Mouse (Mus musculus) hindbrain, embryonic 14.5 days (tissue): ENCODE measurements around the gene Carmil3. TPM values are rescaled to one million over a fixed set of nuclear protein-coding genes. Genes with fewer than 3 reads are reported as not detected.

ENCODE experiments used
- ATAC-seq: fragments of 200-750 bp; cut with Nextera tagmentation; 2 replicates; pipeline ENCODE4 v1.8.0; 2017; ENCODE audit warnings: moderate number of reproducible peaks, mild to moderate bottlenecking, moderate TSS enrichment, moderate library complexity; ENCODE audit not compliant: low FRiP score
- DNase-seq: peaks from one replicate; pipeline ENCODE4 v3.0.0-alpha.2; 2015; ENCODE audit warnings: low spot score
- H3K27ac ChIP-seq: fragments of 300-500 bp; sonication (generic); 2 replicates; pipeline ENCODE4 v1.5.1; 2014; ENCODE audit warnings: mild to moderate bottlenecking, moderate library complexity
- H3K27me3 ChIP-seq: fragments of 300-500 bp; sonication (generic); 2 replicates; pipeline ENCODE4 v1.6.1; 2014; ENCODE audit warnings: mild to moderate bottlenecking, low read length, mixed read lengths; ENCODE audit not compliant: control insufficient read depth, insufficient read depth
- H3K36me3 ChIP-seq: fragments of 300-500 bp; sonication (generic); replicated peaks from 2 replicates; pipeline ENCODE4 v1.6.1; 2014; ENCODE audit not compliant: control insufficient read depth, insufficient read depth
- H3K4me1 ChIP-seq: fragments of 300-500 bp; sonication (generic); replicated peaks from 2 replicates; pipeline ENCODE4 v1.6.1; 2014; ENCODE audit warnings: antibody characterized with exemption, low read length, mixed read lengths; ENCODE audit not compliant: control insufficient read depth, insufficient read depth
- H3K4me2 ChIP-seq: fragments of 300-500 bp; sonication (generic); replicated peaks from 2 replicates; pipeline ENCODE4 v1.6.1; 2014; ENCODE audit warnings: mild to moderate bottlenecking, moderate library complexity
- H3K4me3 ChIP-seq: fragments of 300-500 bp; sonication (generic); replicated peaks from 2 replicates; pipeline ENCODE4 v1.5.1; 2014; ENCODE audit warnings: mild to moderate bottlenecking, low read length
- H3K9ac ChIP-seq: fragments of 300-500 bp; sonication (generic); 2 replicates; pipeline ENCODE4 v1.6.1; 2014
- H3K9me3 ChIP-seq: fragments of 300-500 bp; sonication (generic); 2 replicates; pipeline ENCODE4 v1.6.1; 2016; ENCODE audit warnings: low read length; ENCODE audit not compliant: control insufficient read depth
- WGBS: fragments of 180-500 bp; shearing (Covaris S2); extraction: QIAGEN DNeasy Blood & Tissue Kit; methylation state at CpG from one replicate; pipeline ENCODE4 v1.1.7; 2014; 5-methylcytosine and 5-hydroxymethylcytosine counted together
- polyA plus RNA-seq: library from polyadenylated mRNA; unstranded; fragments of >200 nt; fragmentation: Nextera tagmentation; extraction: Ambion mirVana; gene quantifications from 2 replicates; pipeline ENCODE4 v1.2.1, GENCODE M21; 2014

Gene Carmil3
- polyA plus RNA-seq, 1 experiment from 2014 or later, result 30.0 TPM

- no peak for ATAC-seq
- H3K9me3 ChIP-seq, result no peaks in the 10 kb centered on the region
- H3K27me3 ChIP-seq, result no peaks in the 10 kb centered on the region
- DNase-seq, result no peak
- H3K4me3 ChIP-seq, result no peak overlapping the region
- WGBS, result 94% methylated on average over 2 of the region's 2 CpGs
- no peak overlapping the region for H3K27ac ChIP-seq
- no peaks in the 10 kb centered on the region for H3K4me1 ChIP-seq
- no peaks in the 10 kb centered on the region for H3K36me3 ChIP-seq
- H3K9ac ChIP-seq, result no peak overlapping the region
- H3K4me2 ChIP-seq, result no peak overlapping the region
Measured at GRCm38 (mm10) chr14:55468301-55468741, 22.1 kb upstream of the Carmil3 start.

DNA sequence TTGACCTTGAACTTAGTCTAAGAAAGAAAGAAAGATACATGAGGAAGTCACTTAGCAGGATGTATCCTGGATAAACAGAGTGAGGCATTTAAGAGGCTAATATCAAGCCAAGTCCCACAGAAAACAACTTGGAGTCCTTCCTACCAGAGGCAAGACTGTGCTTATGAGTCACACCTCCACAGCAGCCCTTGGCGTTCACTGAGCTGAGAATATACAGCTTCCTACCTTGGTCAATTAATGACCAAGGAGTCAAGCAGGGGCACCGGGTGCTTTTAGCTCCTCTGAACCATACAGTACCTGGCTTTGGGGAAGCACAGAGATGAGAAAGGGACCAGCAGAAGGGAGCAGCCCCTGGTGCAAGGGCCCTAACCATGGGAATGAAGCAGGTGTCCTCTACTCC is 21.4 kb upstream of the Carmil3 start:
- Histone ChIP-seq H3K9me3 (no peaks in the 10 kb centered on the region), H3K27ac (no peak overlapping the region), H3K4me3 (no peak overlapping the region), H3K9ac (no peak overlapping the region), H3K27me3 (no peaks in the 10 kb centered on the region), H3K36me3 (no peaks in the 10 kb centered on the region), H3K4me2 (no peak overlapping the region), H3K4me1 (no peaks in the 10 kb centered on the region)
- ATAC-seq (no peak), DNase-seq (no peak)
- WGBS, result 87% methylated on average over 2 of the region's 2 CpGs

DNA sequence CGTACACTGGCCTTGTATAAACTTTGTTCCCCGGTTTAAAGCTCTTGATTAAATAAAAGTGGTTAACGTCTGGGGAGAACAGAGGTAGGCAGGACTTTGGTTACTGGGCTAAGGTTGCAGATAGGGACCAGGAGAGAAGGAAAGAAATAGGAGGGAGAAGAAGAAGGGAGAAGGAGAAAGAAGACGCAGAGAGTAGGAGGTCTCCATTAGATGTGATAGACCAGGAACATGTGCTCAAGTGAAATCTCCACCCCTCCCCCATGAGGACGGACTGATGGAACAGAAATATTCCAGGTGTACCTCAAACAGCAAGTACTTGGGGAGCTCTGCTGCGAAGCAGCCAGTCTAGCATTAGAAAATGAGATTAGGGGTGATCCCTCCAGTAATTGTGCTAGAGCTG is 20.6 kb upstream of the Carmil3 start:
- no peaks in the 10 kb centered on the region for H3K4me1 ChIP-seq
- no peak overlapping the region for H3K4me3 ChIP-seq
- ATAC-seq (no peak), DNase-seq (no peak)
- H3K27ac ChIP-seq, result no peak overlapping the region
- H3K27me3 ChIP-seq, result no peaks in the 10 kb centered on the region
- H3K4me2 ChIP-seq, result no peak overlapping the region
- no peak overlapping the region for H3K9ac ChIP-seq
- no peaks in the 10 kb centered on the region for H3K9me3 ChIP-seq
- no peaks in the 10 kb centered on the region for H3K36me3 ChIP-seq
- 85% methylated on average over 6 of the region's 6 CpGs for WGBS

- H3K9me3 ChIP-seq, result no peaks in the 10 kb centered on the region
- no peak overlapping the region for H3K27ac ChIP-seq
- H3K36me3 ChIP-seq, result no peaks in the 10 kb centered on the region
- no peaks in the 10 kb centered on the region for H3K27me3 ChIP-seq
- ATAC-seq, result no peak
- H3K4me3 ChIP-seq, result no peak overlapping the region
- no peak overlapping the region for H3K9ac ChIP-seq
- H3K4me2 ChIP-seq, result no peak overlapping the region
- no peaks in the 10 kb centered on the region for H3K4me1 ChIP-seq
- 15% methylated on average over 10 of the region's 10 CpGs for WGBS
- no peak for DNase-seq
Measured at GRCm38 (mm10) chr14:55470806-55471205, 19.6 kb upstream of the Carmil3 start.

DNA sequence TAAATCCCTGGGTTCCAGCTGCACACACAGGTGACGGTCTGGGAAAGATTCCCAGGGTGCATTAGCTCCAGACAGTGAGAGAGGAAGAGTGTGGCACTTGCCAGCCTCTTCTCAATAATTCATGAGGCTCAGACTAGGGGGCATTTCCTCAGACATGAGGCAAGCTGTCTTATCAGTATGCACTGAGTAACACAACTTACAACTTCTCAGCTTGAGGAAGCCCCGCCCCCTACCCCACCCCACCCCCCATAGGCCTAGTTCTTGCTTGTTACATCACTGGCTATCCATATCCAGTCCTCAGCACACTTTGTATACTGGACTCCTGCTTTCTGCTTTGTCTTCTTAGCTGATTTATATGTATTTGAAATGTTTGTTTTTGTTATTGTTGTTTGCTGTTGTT is 14.8 kb upstream of the Carmil3 start:
- no peak for DNase-seq
- WGBS, result 52% methylated on average over 2 of the region's 2 CpGs
- Histone ChIP-seq H3K4me2 (no peak overlapping the region), H3K9me3 (no peaks in the 10 kb centered on the region), H3K36me3 (no peaks in the 10 kb centered on the region), H3K4me1 (no peaks in the 10 kb centered on the region), H3K27me3 (no peaks in the 10 kb centered on the region), H3K4me3 (no peak overlapping the region), H3K27ac (no peak overlapping the region), H3K9ac (no peak overlapping the region)
- no peak for ATAC-seq

DNA sequence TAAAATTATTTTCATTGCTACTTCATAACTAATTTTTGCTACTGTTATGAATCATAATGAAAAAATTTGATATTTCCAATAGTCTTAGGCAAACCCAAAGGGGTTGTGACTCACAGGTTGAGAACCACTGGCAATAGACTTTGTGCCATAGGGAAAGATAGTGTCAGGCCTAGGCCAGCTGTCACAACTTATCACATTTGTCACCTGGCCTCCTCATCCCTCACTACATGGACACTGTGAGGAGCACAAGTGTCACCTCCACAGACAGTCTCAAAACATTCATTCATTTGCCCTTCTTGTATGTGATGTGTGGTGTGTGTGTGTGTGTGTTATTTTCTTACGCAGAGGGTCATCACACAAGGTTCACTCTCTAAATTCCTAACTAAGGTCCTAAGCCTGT is 13.0 kb upstream of the Carmil3 start:
- Histone ChIP-seq H3K4me1 (no peaks in the 10 kb centered on the region), H3K4me3 (no peak overlapping the region), H3K9me3 (no peaks in the 10 kb centered on the region), H3K4me2 (no peak overlapping the region), H3K9ac (no peak overlapping the region), H3K27me3 (no peaks in the 10 kb centered on the region), H3K36me3 (no peaks in the 10 kb centered on the region), H3K27ac (no peak overlapping the region)
- 100% methylated on average over 1 of the region's 1 CpGs for WGBS
- DNase-seq (no peak), ATAC-seq (no peak)

GRCm38 (mm10) chr14:55477829-55478228 is 12.6 kb upstream of the Carmil3 start:
- DNase-seq (no peak), ATAC-seq (no peak)
- Histone ChIP-seq H3K4me2 (no peak overlapping the region), H3K4me1 (no peaks in the 10 kb centered on the region), H3K9ac (no peak overlapping the region), H3K27me3 (no peaks in the 10 kb centered on the region), H3K36me3 (no peaks in the 10 kb centered on the region), H3K4me3 (no peak overlapping the region), H3K27ac (no peak overlapping the region), H3K9me3 (no peaks in the 10 kb centered on the region)
- WGBS, result 94% methylated on average over 5 of the region's 5 CpGs

GRCm38 (mm10) chr14:55478651-55479599 is 11.5 kb upstream of the Carmil3 start, which contains the start of gene Dhrs4:
Gene Dhrs4 (plus strand): TSS chr14:55478758.
- WGBS, result 1% methylated on average over 38 of the region's 38 CpGs
- no peaks in the 10 kb centered on the region for H3K27me3 ChIP-seq
- no peak within 1 kb of the TSS for H3K27ac ChIP-seq
- DNase-seq, result peak; percentile 81
- H3K4me2 ChIP-seq, result peak within 1 kb of the TSS; percentile 62
- H3K9ac ChIP-seq, result peak within 1 kb of the TSS; percentile 59
- no peaks in the 10 kb centered on the region for H3K36me3 ChIP-seq
- peak; percentile 89 for ATAC-seq
- no peaks in the 10 kb centered on the region for H3K4me1 ChIP-seq
- H3K4me3 ChIP-seq, result peak within 1 kb of the TSS; percentile 46
- H3K9me3 ChIP-seq, result no peaks in the 10 kb centered on the region

GRCm38 (mm10) chr14:55479629-55480028 is 10.8 kb upstream of the Carmil3 start:
- H3K4me2 ChIP-seq, result peak overlapping the region; percentile 62; the same call in 1 of the 2 replicates
- no peak for DNase-seq
- 93% methylated on average over 10 of the region's 10 CpGs for WGBS

More at GRCm38 (mm10) chr14:55479629-55480028, 10.8 kb upstream of the Carmil3 start:
- Histone ChIP-seq H3K36me3 (no peaks in the 10 kb centered on the region), H3K4me3 (no peak overlapping the region), H3K4me1 (no peaks in the 10 kb centered on the region), H3K9me3 (no peaks in the 10 kb centered on the region), H3K9ac (no peak overlapping the region), H3K27ac (no peak overlapping the region), H3K27me3 (no peaks in the 10 kb centered on the region)
- no peak for ATAC-seq
